Mouse (Mus musculus): ENCODE results near the gene Pid1. TPM values are rescaled to one million over a fixed set of nuclear protein-coding genes. Genes with fewer than 3 reads are reported as not detected.

The Pid1 gene
- total RNA-seq (2022), result 10 to 100 TPM; 34.3 to 49.7 (median 38.0) TPM

GRCm38 (mm10) chr1:84363967-84364366, at the start of gene Pid1:
Gene Pid1 (minus strand): TSS chr1:84364180.
- no peak for DNase-seq (ENCODE audit: low spot score in 2 of 2)

GRCm38 (mm10) chr1:84409514-84409913, 45.5 kb upstream of the Pid1 start:
- no peak for DNase-seq (ENCODE audit: low spot score in 2 of 2)

- DNase-seq (ENCODE audit: low spot score in 2 of 2), result no peak
These were observed 44.9 kb upstream of the Pid1 start for GRCm38 (mm10) chr1:84408873-84409272.

GRCm38 (mm10) chr1:84406891-84407290, 42.9 kb upstream of the Pid1 start:
- no peak for DNase-seq (ENCODE audit: low spot score in 2 of 2)

- DNase-seq (ENCODE audit: low spot score in 2 of 2), result no peak
These were observed 41.7 kb upstream of the Pid1 start for GRCm38 (mm10) chr1:84405551-84406290.

GRCm38 (mm10) chr1:84404880-84405279, 40.9 kb upstream of the Pid1 start:
- no peak for DNase-seq (ENCODE audit: low spot score in 2 of 2)

GRCm38 (mm10) chr1:84402154-84402553, 38.2 kb upstream of the Pid1 start:
- DNase-seq (ENCODE audit: low spot score in 2 of 2), result no peak

- no peak for DNase-seq (ENCODE audit: low spot score in 2 of 2)
These were observed 35.7 kb upstream of the Pid1 start for GRCm38 (mm10) chr1:84399671-84400070.

- DNase-seq (ENCODE audit: low spot score in 2 of 2), result no peak
These were observed 35.1 kb upstream of the Pid1 start for GRCm38 (mm10) chr1:84399118-84399517.

- DNase-seq (ENCODE audit: low spot score in 2 of 2), result no peak
These were observed 32.8 kb upstream of the Pid1 start for GRCm38 (mm10) chr1:84396787-84397186.

- DNase-seq (ENCODE audit: low spot score in 2 of 2), result no peak
These were observed 31.9 kb upstream of the Pid1 start for GRCm38 (mm10) chr1:84395928-84396327.

- no peak for DNase-seq (ENCODE audit: low spot score in 2 of 2)
These were observed 27.0 kb upstream of the Pid1 start for GRCm38 (mm10) chr1:84390961-84391360.

GRCm38 (mm10) chr1:84387616-84388015, 23.6 kb upstream of the Pid1 start:
- no peak for DNase-seq (ENCODE audit: low spot score in 2 of 2)

GRCm38 (mm10) chr1:84386481-84387146, 22.6 kb upstream of the Pid1 start:
- peak in 1 of 2 experiments; percentile 57 for DNase-seq (ENCODE audit: low spot score in 2 of 2)

GRCm38 (mm10) chr1:84382709-84383108, 18.7 kb upstream of the Pid1 start:
- DNase-seq (ENCODE audit: low spot score in 2 of 2), result no peak

GRCm38 (mm10) chr1:84382064-84382463, 18.1 kb upstream of the Pid1 start:
- no peak for DNase-seq (ENCODE audit: low spot score in 2 of 2)

- DNase-seq (ENCODE audit: low spot score in 2 of 2), result no peak
These were observed 16.9 kb upstream of the Pid1 start for GRCm38 (mm10) chr1:84380895-84381294.

GRCm38 (mm10) chr1:84367733-84368132, 3.8 kb upstream of the Pid1 start:
- no peak for DNase-seq (ENCODE audit: low spot score in 2 of 2)

GRCm38 (mm10) chr1:84366553-84366952, 2.6 kb upstream of the Pid1 start:
- no peak for DNase-seq (ENCODE audit: low spot score in 2 of 2)

GRCm38 (mm10) chr1:84362709-84363617, 1.0 kb downstream of the Pid1 start:
- DNase-seq (ENCODE audit: low spot score in 2 of 2), result no peak

GRCm38 (mm10) chr1:84362209-84362608, 1.8 kb downstream of the Pid1 start:
- DNase-seq (ENCODE audit: low spot score in 2 of 2), result no peak

GRCm38 (mm10) chr1:84361389-84361788, 2.6 kb downstream of the Pid1 start:
- DNase-seq (ENCODE audit: low spot score in 2 of 2), result no peak
